Mouse (Mus musculus): ENCODE results near the gene Olfr1402.

The Olfr1402 gene

DNA sequence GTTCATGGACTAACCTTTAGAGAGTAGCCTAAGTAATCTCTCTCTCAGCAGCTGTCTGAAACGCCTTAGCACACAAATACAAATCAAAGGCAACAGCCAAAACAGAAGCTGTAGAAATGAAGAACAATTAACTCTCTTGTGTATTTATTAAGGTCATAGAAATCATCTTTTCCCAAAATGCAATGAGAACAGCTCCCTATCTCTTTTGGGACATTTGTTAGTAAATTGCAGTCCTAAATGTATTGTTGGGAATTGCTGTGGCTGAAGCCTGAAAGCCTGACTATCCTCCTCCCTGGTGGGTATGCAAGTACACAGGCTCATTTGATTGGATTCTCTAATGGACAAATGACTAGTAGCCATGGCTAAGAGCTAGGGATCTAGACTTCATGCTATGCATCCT, at the start of gene Olfr1402:
Gene Olfr1402, minus strand, starts transcription at position 101 of the 400 bp plus-strand sequence.
- no peak for DNase-seq (ENCODE audit: low spot score)

DNA sequence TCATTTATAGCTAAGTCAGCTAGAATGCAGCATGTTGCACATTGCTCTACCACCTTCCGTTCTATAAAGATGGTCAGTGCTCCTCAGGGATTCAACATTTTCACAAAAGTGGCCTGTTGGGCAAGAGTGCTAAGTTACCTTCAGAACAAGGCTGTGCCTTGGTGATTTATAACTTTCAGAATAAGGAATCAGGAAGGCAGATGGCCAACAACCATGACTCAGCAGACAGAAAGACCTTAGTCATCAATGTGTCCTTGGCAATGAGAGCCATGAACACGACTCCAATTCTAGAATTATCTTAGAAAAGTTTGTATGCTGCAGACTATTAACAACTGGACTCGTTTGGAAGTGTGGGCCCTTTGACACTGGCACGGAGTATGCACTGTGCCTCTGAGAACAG, 33.5 kb upstream of the Olfr1402 start:
- DNase-seq (ENCODE audit: low spot score): no peak

DNA sequence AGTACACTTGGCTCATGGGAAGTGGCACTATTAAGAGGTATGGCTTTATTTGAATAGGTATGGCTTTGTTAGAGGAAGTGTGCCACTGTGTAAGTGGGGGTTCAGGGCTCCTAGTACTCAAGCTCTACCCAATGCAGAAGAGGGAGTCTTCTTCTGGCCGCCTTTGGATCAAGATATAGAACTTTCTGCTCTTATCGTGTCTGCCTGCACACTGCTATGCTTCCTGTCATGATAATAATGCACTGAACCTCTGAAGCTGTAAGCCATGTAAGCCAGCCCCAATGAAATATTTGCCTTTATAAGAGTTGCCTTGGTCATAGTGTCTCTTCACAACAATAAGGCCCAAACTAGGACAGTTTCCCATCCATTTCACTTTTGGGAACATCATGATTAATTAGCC, 16.8 kb upstream of the Olfr1402 start:
- no peak for DNase-seq (ENCODE audit: low spot score)

DNA sequence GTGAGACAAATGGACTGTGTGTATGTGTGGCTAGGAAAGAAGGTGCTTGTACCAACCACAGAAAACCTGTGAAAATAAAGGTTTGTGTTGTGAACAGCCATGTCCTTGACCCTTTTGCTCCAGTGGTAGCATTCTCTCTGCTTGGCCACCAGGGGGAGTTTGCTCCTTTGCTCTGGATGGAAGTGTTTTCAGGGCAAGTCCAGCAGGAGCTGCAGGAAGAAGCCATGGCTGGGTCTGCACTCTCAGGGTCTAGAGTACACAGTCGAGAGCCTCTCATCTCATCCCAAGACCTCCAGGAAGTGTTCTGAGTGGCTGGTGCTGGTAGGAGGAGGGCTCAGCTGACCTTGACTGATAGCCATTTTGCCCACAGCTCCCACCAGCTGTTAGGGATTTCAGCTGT, 27.5 kb downstream of the Olfr1402 start:
- DNase-seq (ENCODE audit: low spot score): peak; percentile 31

DNA sequence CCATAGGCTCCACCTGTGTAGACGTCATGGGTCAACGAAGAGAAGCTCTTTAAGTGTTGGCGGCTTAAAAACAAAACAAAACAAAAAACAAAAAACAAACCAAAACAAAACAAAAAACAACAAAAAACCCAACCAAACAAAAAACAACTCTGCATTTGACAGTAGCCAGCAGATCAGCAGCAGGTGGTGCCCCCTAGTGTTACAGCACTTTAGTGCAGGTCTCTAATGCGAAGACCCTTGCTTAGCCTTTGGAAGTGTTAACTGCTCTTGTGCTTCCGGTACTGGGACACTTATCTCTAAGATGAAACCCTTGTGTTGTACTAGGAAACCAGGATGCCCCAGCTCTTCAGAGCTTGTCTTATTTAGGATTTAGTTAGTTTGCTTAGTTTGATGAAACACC, 28.7 kb downstream of the Olfr1402 start:
- no peak for DNase-seq (ENCODE audit: low spot score)

DNA sequence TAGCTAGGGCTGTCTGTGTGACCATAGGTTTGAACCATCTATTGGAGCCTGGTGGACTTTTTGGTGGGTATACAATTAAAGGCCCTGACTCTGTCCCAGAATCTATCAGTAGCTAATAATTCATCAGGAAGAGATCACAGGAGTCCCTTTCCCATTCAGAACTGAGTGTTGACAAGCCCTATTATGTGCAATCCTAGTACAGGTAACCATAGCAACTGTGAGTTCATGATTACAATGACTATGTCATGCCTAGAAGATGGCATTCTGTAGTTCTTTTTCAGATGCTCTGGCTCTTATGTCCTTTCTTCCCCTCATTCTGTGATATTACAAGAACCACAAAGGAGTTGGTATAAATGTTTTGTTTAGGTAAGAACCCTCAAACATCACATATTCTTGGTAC, 51.4 kb downstream of the Olfr1402 start:
- DNase-seq (ENCODE audit: low spot score): no peak

DNA sequence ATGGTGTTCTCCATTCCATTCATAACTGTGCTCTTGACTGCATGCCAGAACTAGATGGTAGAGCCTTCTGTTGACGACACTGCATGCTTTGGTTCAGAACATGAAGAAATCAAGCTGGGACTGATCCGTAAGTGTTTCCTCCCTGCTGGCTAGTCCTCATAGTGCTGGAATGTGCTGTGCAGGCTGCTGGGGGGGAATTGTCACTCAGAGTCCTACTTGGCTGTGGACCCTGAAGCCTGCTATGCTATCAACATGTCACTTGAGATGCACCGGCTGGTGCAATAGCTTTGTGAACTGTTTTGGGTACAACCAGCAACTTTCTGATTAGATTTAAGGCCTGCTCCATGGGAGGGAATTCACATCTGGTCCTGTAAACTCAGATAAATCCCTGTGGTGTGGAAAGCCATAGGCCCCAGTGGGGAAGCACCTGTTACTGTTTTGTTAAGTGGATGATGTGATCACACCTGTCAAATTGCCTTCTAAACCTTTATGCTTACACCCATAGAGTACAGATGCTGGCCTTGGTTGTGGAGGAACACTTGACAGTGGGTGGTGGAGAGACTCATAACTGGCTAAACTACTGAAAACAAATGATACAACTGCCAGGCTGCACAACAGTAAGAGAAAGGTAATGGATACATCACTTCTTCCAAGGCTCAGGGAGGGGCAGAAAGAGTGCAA, 58.3 kb downstream of the Olfr1402 start:
- DNase-seq (ENCODE audit: low spot score): peak; percentile 13

DNA sequence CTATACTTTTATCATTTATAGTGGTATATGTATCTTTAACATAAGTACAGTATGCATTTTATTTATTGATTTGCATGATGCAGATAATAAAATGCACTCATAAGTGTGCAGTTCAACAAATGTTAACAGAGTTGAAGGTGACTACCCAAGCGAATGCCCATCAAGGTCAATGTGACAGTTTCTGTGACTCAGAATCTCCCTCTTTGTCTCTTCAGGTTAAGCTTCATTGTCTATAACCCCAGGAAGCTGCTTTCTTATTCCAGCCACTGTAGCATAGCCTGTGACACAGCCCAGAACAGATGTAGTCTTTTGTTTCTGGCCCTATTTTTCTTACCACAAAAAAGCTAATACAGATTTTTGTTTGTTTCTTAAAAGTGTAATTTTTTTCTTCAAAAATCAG, 63.4 kb downstream of the Olfr1402 start:
- no peak for DNase-seq (ENCODE audit: low spot score)
